Mouse (Mus musculus) mouse trophoblast stem cell (cell line): ENCODE data around the gene Ppp1r11.

ENCODE experiments used
- in situ Hi-C, 2 experiments: fragments of 300-500 bp; cut with MseI, MboI; formaldehyde crosslinking; loops; 2 replicates in 1 of 2; 3 replicates in 1 of 2; pipeline ENCODE4 v1.15.1; 2025

Ppp1r11 gene

GRCm38 (mm10) chr17:36920239-36920638 is 31.3 kb downstream of the Ppp1r11 start:
- in situ Hi-C loops: loop anchor here (25.0 kb wide), 1 partner anchor 292 kb away; the partner anchor contains the start of genes Olfr94 (in 2 of the 2), Olfr95 (in 2 of the 2) and Olfr96 (in 2 of the 2)

DNA sequence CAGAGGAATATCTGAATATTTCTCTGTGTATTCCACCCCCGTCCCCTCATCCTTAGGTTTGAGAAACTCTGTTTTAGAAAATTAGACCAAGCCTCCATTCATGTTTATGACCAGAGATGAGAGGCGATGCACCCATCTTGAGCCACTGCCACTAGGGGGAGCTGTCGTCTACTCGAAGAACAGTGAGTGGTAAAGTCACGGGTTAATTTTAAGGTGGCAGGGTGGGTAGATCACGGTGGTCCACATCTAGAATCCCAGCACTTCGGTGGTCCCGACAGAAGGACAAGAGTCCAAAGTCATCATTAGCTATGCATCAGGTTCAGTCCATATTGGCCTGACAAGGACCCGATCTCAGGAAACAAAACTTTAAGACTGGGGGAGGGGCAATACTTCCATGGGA is 36.5 kb downstream of the Ppp1r11 start:
- in situ Hi-C loops: loop anchor here (5.0 to 25.0 kb wide), 2 partner anchors 82 to 297 kb away; partner anchors contain the start of genes Olfr94 (in 2 of the 2), Olfr95 (in 2 of the 2) and Olfr96 (in 2 of the 2)

DNA sequence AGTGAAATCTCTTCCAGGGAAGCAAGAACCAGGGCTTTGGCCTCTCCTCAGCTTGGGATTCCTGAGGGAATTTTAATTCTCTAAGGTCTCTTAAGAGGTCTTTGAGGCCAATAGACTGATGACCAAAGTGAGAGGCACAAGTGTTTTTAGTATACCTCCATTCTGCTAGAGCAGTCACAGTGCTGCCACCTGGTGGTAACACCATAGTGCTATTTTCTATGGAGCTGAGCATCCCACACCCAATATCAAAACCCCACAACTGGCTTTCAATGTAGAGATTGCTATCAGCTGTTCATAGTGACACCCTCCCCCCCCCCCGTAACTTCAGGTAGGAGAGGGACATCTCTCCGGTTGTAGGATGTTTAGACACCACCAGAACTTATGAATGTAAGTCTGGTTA is 37.4 kb downstream of the Ppp1r11 start:
- in situ Hi-C loops: loop anchor here (25.0 kb wide), 1 partner anchor 298 kb away; the partner anchor contains the start of genes Olfr94 (in 2 of the 2), Olfr95 (in 2 of the 2) and Olfr96 (in 2 of the 2)

DNA sequence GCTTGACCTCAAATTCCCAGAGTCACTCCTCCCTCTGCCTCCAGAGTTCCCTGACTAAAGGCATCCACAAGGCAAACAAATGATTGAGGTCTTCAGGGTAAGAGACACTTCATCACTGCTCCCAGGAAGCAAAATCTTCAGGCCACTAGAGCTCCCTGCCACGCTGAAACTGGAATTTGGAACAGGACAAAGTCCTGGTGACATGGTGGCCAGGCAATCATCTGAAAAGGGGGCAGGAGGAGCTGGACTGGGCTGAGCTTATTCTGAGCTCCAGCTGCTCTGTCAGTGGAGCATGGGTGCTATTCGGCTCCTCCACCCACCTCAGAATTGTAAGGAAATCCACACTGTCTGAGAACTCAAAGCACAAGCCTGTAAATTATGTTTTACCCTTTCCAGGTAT is 39.5 kb downstream of the Ppp1r11 start:
- in situ Hi-C loops: loop anchor here (25.0 kb wide), 1 partner anchor 300 kb away; the partner anchor contains the start of genes Olfr94 (in 2 of the 2), Olfr95 (in 2 of the 2) and Olfr96 (in 2 of the 2)

DNA sequence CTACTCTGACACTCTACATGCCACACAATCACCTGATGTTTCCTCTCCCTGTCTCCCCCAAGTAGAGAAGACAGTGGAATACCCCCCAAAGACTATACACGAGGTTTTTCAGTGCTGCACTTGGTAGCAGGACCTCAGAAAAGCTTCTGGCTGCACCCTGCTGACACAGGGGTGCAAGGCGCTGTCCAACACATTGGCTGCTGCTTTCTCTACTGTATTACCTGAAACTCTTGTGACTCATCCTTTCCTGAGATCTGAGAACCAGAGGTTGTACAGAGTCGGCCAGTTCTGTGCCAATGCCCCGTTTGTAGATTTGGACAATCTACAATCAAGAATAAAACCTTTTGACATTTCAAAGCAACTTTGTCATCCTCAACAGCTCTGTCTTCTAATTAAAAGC is 41.7 kb downstream of the Ppp1r11 start:
- in situ Hi-C loops: loop anchor here (25.0 kb wide), 1 partner anchor 302 kb away; the partner anchor contains the start of genes Olfr94 (in 2 of the 2), Olfr95 (in 2 of the 2) and Olfr96 (in 2 of the 2)

DNA sequence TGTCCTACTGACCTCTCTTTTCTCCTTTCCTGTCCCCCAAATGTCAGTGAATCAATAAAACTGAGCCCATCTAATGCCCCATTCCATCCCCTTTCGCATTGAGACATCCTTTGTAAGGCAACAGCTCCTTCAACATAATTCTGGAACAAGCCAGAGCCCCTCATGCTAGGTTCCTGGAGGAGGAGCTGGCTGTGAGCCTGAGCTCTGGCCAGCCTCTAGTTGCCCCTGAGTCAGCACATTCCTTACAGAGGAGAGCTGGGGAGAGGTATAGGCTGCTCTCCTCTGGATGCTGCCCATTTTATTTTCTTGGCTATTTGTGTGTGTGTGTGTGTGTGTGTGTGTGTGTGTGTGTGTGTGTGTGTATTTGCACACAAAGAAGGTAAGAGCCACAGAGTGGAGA is 43.3 kb downstream of the Ppp1r11 start:
- in situ Hi-C loops: loop anchor here (25.0 kb wide), 1 partner anchor 304 kb away; the partner anchor contains the start of genes Olfr94 (in 2 of the 2), Olfr95 (in 2 of the 2) and Olfr96 (in 2 of the 2)

DNA sequence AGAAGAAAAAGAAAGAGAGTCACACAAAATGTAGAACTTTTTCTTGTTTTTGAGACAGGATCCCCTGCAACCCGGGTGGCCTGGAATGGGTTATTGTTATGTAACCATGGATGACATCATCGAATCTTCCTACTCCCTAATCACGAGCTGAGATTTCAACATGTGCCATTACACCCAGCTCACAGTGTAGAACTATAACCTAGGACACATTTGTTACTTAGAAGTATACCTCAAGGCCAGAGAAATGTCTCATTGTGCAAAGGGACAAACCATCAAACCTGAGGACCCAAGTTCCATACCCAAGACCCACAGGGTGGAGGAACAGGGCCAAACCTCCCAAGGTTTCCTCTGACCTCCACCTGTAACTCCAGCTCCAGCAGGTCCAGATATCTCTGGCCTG is 47.9 kb downstream of the Ppp1r11 start:
- in situ Hi-C loops: loop anchor here (25.0 kb wide), 1 partner anchor 309 kb away; the partner anchor contains the start of genes Olfr94 (in 2 of the 2), Olfr95 (in 2 of the 2) and Olfr96 (in 2 of the 2)

- in situ Hi-C loops: loop anchor here (25.0 kb wide), 1 partner anchor 312 kb away; the partner anchor contains the start of genes Olfr94 (in 2 of the 2), Olfr95 (in 2 of the 2) and Olfr96 (in 2 of the 2)
Measured at GRCm38 (mm10) chr17:36900691-36901090, 50.9 kb downstream of the Ppp1r11 start.

GRCm38 (mm10) chr17:36900001-36900400 is 51.5 kb downstream of the Ppp1r11 start:
- in situ Hi-C loops: loop anchor here (25.0 kb wide), 1 partner anchor 312 kb away; the partner anchor contains the start of genes Olfr94 (in 2 of the 2), Olfr95 (in 2 of the 2) and Olfr96 (in 2 of the 2)

GRCm38 (mm10) chr17:36899376-36899775 is 52.2 kb downstream of the Ppp1r11 start:
- in situ Hi-C loops: no loop called here
